Mouse (Mus musculus) myocyte (in vitro differentiated cells): ENCODE results near the gene Hbb-bh1.

ENCODE experiments used
- MAX ChIP-seq: IDR thresholded peaks from one replicate; pipeline ENCODE4 v1.6.1; 2011; ENCODE audit warnings: low read depth, mild to moderate bottlenecking, control low read depth
- MYOD1 ChIP-seq, 3 experiments: IDR thresholded peaks; one replicate each; pipeline ENCODE4 v1.6.1; 2011; ENCODE audit warnings: control low read depth in 2 of 3, low read depth in 2 of 3, mild to moderate bottlenecking in 2 of 3, moderate library complexity in 1 of 3; ENCODE audit not compliant: insufficient read length in 2 of 3, control insufficient read depth in 1 of 3
- MYOG ChIP-seq, 3 experiments: IDR thresholded peaks; one replicate each; pipeline ENCODE4 v1.6.1; 2011; ENCODE audit warnings: control low read depth in 2 of 3, low read depth in 2 of 3, mild to moderate bottlenecking in 2 of 3; ENCODE audit not compliant: insufficient read length in 2 of 3, control insufficient read depth in 1 of 3, insufficient read depth in 1 of 3
- POLR2A ChIP-seq: IDR thresholded peaks from one replicate; pipeline ENCODE4 v1.6.1; 2011; ENCODE audit warnings: low read depth, mild to moderate bottlenecking, control low read depth, moderate library complexity; ENCODE audit not compliant: insufficient read length
- REST ChIP-seq: IDR thresholded peaks from one replicate; pipeline ENCODE4 v1.6.1; 2011; ENCODE audit warnings: mild to moderate bottlenecking, control low read depth, moderate library complexity; ENCODE audit not compliant: insufficient read depth, insufficient read length
- SRF ChIP-seq: IDR thresholded peaks from one replicate; pipeline ENCODE4 v1.6.1; 2011; ENCODE audit warnings: low read depth; ENCODE audit not compliant: control insufficient read depth, insufficient read length
- USF1 ChIP-seq: IDR thresholded peaks from one replicate; pipeline ENCODE4 v1.6.1; 2011; ENCODE audit warnings: low read depth, mild to moderate bottlenecking, control low read depth, moderate library complexity

DNA sequence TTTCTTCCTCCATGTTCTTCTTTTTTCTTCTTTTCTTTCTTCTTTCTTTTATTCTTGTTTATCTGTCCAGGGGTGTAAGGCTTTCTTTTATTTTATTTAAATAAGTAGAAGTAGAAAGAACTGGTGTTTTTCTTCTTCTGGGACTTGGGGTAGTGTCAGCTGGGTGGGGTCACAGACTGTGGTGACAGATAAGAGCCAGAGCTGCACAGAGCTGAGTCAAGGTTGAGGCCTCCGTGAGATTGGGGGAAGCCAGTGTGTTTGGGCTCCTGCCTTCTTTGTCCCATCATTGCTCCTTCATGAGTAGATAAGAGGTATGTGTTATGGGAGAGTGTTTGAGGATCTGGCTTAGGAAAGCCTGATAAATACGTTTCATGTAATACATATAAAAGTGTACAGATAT lies 16.1 kb upstream of the Hbb-bh1 start:
- TF ChIP-seq USF1 = no peak
- no peak for TF ChIP-seq REST
- no peak for TF ChIP-seq POLR2A
- no peak for TF ChIP-seq MAX
- TF ChIP-seq MYOD1 (IDR thresholded peaks at IDR 0.05; ENCODE audit: control insufficient read depth in 1 of 3, insufficient read length in 2 of 3, low read depth in 2 of 3) = no peak
- no peak for TF ChIP-seq SRF
- TF ChIP-seq MYOG (IDR thresholded peaks at IDR 0.05; ENCODE audit: control insufficient read depth in 1 of 3, insufficient read depth in 1 of 3, insufficient read length in 2 of 3, low read depth in 2 of 3) = no peak
